Mouse (Mus musculus): Measurements from ENCODE around the gene Zbtb18. TPM values are rescaled to one million over a fixed set of nuclear protein-coding genes. Genes with fewer than 3 reads are reported as not detected.

Gene Zbtb18
- polyA plus RNA-seq, 1 experiment from 2014 or later = 0.59 TPM

- H3K27ac ChIP-seq (replicated peaks) = no peak overlapping the region
- H3K27me3 ChIP-seq = no peaks in the 10 kb centered on the region
- no peaks in the 10 kb centered on the region for H3K9me3 ChIP-seq (replicated peaks)
- peaks cover 36% of the 10 kb centered on the region for H3K4me1 ChIP-seq (replicated peaks)
- 8% methylated on average over 1 of the region's 2 CpGs for WGBS (ENCODE audit: insufficient replicate concordance)
- H3K36me3 ChIP-seq (replicated peaks) = no peaks in the 10 kb centered on the region
- no peak for ATAC-seq (ENCODE audit: insufficient read depth)
- peak overlapping the region; percentile 97 for H3K4me2 ChIP-seq
- H3K4me3 ChIP-seq (replicated peaks) = peak overlapping the region; percentile 87
- no peak overlapping the region for H3K9ac ChIP-seq
Observed at GRCm38 (mm10) chr1:177440411-177440810, 1.7 kb upstream of the Zbtb18 start.

GRCm38 (mm10) chr1:177440981-177441491 lies 1.1 kb upstream of the Zbtb18 start:
- H3K27ac ChIP-seq (replicated peaks) = peak overlapping the region; percentile 98
- peak overlapping the region; percentile 87 for H3K4me3 ChIP-seq (replicated peaks)
- H3K9me3 ChIP-seq (replicated peaks) = no peaks in the 10 kb centered on the region
- H3K9ac ChIP-seq = peak overlapping the region; percentile 92
- H3K4me1 ChIP-seq (replicated peaks) = peaks cover 40% of the 10 kb centered on the region
- no peak for ATAC-seq (ENCODE audit: insufficient read depth)
- H3K36me3 ChIP-seq (replicated peaks) = no peaks in the 10 kb centered on the region
- peak overlapping the region; percentile 97 for H3K4me2 ChIP-seq
- WGBS (ENCODE audit: insufficient replicate concordance) = under 1% methylated on average over 6 of the region's 6 CpGs
- no peaks in the 10 kb centered on the region for H3K27me3 ChIP-seq

GRCm38 (mm10) chr1:177441492-177442195 lies 507 bp upstream of the Zbtb18 start:
- Histone ChIP-seq H3K27me3 (no peaks in the 10 kb centered on the region), H3K4me1 (replicated peaks) (peaks cover 40% of the 10 kb centered on the region), H3K4me3 (replicated peaks) (peak overlapping the region; percentile 87), H3K27ac (replicated peaks) (peak overlapping the region; percentile 98), H3K9ac (peak overlapping the region; percentile 92), H3K4me2 (peak overlapping the region; percentile 97), H3K36me3 (replicated peaks) (0 out of 2 replicates have a peak, but pooled peaks cover under 1% of the 10 kb centered on the region), H3K9me3 (replicated peaks) (no peaks in the 10 kb centered on the region)
- ATAC-seq (ENCODE audit: insufficient read depth) = peak; percentile 97
- whole genome bisulfite sequencing (ENCODE audit: insufficient replicate concordance) = under 1% methylated on average over 86 of the region's 87 CpGs

DNA sequence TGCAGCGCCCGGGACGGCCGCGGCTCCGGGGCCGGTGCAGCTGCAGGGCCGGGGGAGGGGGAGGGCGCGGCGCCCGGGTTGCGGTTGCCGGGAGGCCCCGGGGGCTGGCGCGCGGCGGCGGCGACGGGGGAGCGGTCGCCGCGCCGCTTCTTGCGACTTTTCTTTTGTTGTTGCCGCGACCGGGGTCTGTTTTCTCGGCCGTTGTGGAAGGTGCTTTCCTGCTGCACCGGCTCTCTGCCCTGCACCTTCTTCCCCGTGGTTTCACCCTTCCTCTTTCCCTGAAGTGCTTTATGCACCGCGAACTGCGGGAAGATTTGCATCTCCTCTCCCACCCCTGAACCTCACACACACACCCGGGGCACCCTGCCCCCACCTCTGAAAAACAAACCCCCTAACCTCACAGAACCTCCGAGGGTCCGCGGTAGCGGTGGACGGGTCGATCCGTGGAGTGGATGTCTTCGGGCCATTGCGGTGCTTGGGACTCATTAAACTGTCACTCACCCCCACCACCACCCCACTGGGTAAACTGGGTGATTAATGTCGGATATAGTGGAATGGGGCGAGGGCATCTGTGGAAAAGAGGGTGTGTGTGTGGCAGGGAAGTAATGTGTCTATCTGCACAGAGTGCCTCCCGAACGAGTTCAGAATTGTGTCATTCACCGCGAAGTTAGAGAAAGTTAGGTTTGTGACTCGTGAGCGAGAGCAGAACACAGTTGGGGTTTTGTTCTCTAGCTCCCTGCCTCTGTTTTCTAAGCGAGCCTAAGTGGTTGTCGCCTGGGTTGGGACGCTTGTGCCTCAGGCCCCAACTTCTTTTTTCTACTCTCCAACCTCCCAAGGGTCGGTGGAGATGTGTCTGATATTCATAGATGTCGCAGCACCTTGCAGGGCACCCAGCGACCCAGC lies 921 bp downstream of the Zbtb18 start:
- H3K27me3 ChIP-seq = no peaks in the 10 kb centered on the region
- peak overlapping the region; percentile 77 for H3K4me3 ChIP-seq (replicated peaks)
- peaks cover 15% of the 10 kb centered on the region for H3K36me3 ChIP-seq (replicated peaks)
- peak overlapping the region; percentile 74 for H3K9ac ChIP-seq
- peak overlapping the region; percentile 89 for H3K4me2 ChIP-seq
- peaks cover 40% of the 10 kb centered on the region for H3K4me1 ChIP-seq (replicated peaks)
- no peaks in the 10 kb centered on the region for H3K9me3 ChIP-seq (replicated peaks)
- peak overlapping the region; percentile 87 for H3K27ac ChIP-seq (replicated peaks)
- ATAC-seq (ENCODE audit: insufficient read depth) = no peak
- WGBS (ENCODE audit: insufficient replicate concordance) = under 1% methylated on average over 53 of the region's 62 CpGs

- H3K36me3 ChIP-seq (replicated peaks) = peaks cover 22% of the 10 kb centered on the region
Observed at GRCm38 (mm10) chr1:177443724-177444482, 1.8 kb downstream of the Zbtb18 start.

DNA sequence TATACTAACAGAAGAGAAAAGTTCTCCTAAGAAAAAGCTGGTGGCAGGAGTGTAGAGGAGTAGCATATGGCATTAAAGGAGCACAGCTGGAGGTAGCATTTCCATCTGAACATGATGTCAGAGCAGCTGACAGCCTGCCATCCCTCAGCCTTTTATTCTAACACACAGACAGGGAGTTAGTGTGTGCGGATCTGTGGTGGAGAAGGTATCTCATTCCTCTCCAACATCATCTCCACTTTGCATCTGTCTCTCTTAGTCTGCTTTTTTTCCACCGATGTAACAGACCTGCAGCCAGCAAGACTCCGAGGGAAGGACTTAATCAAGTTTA lies 2.3 kb downstream of the Zbtb18 start:
- WGBS (ENCODE audit: insufficient replicate concordance) = 54% methylated on average over 3 of the region's 3 CpGs
- Histone ChIP-seq H3K4me3 (replicated peaks) (0 out of 2 replicates have a peak overlapping the region, but pooled peaks have one; percentile 77), H3K9ac (no peak overlapping the region)

More at GRCm38 (mm10) chr1:177443724-177444482, 1.8 kb downstream of the Zbtb18 start:
- H3K27ac ChIP-seq (replicated peaks) = 0 out of 2 replicates have a peak overlapping the region, but pooled peaks have one; percentile 87
- no peaks in the 10 kb centered on the region for H3K27me3 ChIP-seq
- 35% methylated on average over 9 of the region's 9 CpGs for WGBS (ENCODE audit: insufficient replicate concordance)
- ATAC-seq (ENCODE audit: insufficient read depth) = no peak
- peak overlapping the region; percentile 77 for H3K4me3 ChIP-seq (replicated peaks)
- no peaks in the 10 kb centered on the region for H3K9me3 ChIP-seq (replicated peaks)
- H3K9ac ChIP-seq = peak overlapping the region; percentile 74
- peaks cover 40% of the 10 kb centered on the region for H3K4me1 ChIP-seq (replicated peaks)
- peak overlapping the region; percentile 89 for H3K4me2 ChIP-seq

GRCm38 (mm10) chr1:177444941-177445340 lies 2.8 kb downstream of the Zbtb18 start:
- WGBS (ENCODE audit: insufficient replicate concordance) = 53% methylated on average over 5 of the region's 5 CpGs
- Histone ChIP-seq H3K27me3 (no peaks in the 10 kb centered on the region), H3K4me1 (replicated peaks) (peaks cover 40% of the 10 kb centered on the region), H3K4me3 (replicated peaks) (no peak overlapping the region), H3K27ac (replicated peaks) (no peak overlapping the region), H3K9me3 (replicated peaks) (no peaks in the 10 kb centered on the region), H3K4me2 (no peak overlapping the region), H3K36me3 (replicated peaks) (peaks cover 22% of the 10 kb centered on the region), H3K9ac (no peak overlapping the region)
- ATAC-seq (ENCODE audit: insufficient read depth) = no peak

More for the DNA sequence above, 2.3 kb downstream of the Zbtb18 start:
- H3K9me3 ChIP-seq (replicated peaks) = no peaks in the 10 kb centered on the region
- peak overlapping the region; percentile 89 for H3K4me2 ChIP-seq
- no peak for ATAC-seq (ENCODE audit: insufficient read depth)
- H3K4me1 ChIP-seq (replicated peaks) = peaks cover 40% of the 10 kb centered on the region
- peaks cover 22% of the 10 kb centered on the region for H3K36me3 ChIP-seq (replicated peaks)
- H3K27me3 ChIP-seq = no peaks in the 10 kb centered on the region
- H3K27ac ChIP-seq (replicated peaks) = no peak overlapping the region

- Histone ChIP-seq H3K4me3 (replicated peaks) (no peak overlapping the region), H3K4me2 (0 out of 2 replicates have a peak overlapping the region, but pooled peaks have one; percentile 2), H3K27ac (replicated peaks) (no peak overlapping the region), H3K4me1 (replicated peaks) (peaks cover 38% of the 10 kb centered on the region), H3K36me3 (replicated peaks) (peaks cover 22% of the 10 kb centered on the region), H3K9me3 (replicated peaks) (no peaks in the 10 kb centered on the region), H3K9ac (no peak overlapping the region), H3K27me3 (no peaks in the 10 kb centered on the region)
- no peak for ATAC-seq (ENCODE audit: insufficient read depth)
- 43% methylated on average over 7 of the region's 7 CpGs for WGBS (ENCODE audit: insufficient replicate concordance)
Observed at GRCm38 (mm10) chr1:177445461-177446130, 3.4 kb downstream of the Zbtb18 start.

- no peak overlapping the region for H3K4me2 ChIP-seq
- H3K27ac ChIP-seq (replicated peaks) = no peak overlapping the region
- H3K9ac ChIP-seq = no peak overlapping the region
- 81% methylated on average over 9 of the region's 9 CpGs for WGBS (ENCODE audit: insufficient replicate concordance)
- H3K27me3 ChIP-seq = no peaks in the 10 kb centered on the region
- peaks cover 29% of the 10 kb centered on the region for H3K4me1 ChIP-seq (replicated peaks)
- no peak overlapping the region for H3K4me3 ChIP-seq (replicated peaks)
- peaks cover 22% of the 10 kb centered on the region for H3K36me3 ChIP-seq (replicated peaks)
- no peaks in the 10 kb centered on the region for H3K9me3 ChIP-seq (replicated peaks)
- ATAC-seq (ENCODE audit: insufficient read depth) = no peak
Observed at GRCm38 (mm10) chr1:177447086-177447485, 4.9 kb downstream of the Zbtb18 start.

DNA sequence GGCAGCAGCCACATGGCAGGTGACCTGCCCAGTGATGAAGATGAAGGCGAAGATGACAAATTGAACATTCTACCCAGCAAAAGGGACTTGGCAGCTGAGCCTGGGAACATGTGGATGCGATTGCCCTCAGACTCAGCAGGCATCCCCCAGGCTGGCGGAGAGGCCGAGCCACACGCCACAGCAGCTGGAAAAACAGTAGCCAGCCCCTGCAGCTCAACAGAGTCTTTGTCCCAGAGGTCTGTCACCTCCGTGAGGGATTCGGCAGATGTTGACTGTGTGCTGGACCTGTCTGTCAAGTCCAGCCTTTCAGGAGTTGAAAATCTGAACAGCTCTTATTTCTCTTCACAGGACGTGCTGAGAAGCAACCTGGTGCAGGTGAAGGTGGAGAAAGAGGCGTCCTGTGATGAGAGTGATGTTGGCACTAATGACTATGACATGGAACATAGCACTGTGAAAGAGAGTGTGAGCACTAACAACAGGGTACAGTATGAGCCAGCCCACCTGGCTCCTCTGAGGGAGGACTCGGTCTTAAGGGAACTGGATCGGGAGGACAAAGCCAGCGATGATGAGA lies 5.5 kb downstream of the Zbtb18 start:
- Histone ChIP-seq H3K36me3 (replicated peaks) (peaks cover 22% of the 10 kb centered on the region), H3K9me3 (replicated peaks) (no peaks in the 10 kb centered on the region), H3K27me3 (no peaks in the 10 kb centered on the region), H3K27ac (replicated peaks) (no peak overlapping the region), H3K9ac (no peak overlapping the region), H3K4me1 (replicated peaks) (peaks cover 29% of the 10 kb centered on the region), H3K4me2 (no peak overlapping the region), H3K4me3 (replicated peaks) (no peak overlapping the region)
- 82% methylated on average over 12 of the region's 12 CpGs for WGBS (ENCODE audit: insufficient replicate concordance)
- ATAC-seq (ENCODE audit: insufficient read depth) = no peak

Data from liver, embryonic 15.5 days (tissue).